Mouse (Mus musculus) lung, adult 2 months (tissue): Measurements from ENCODE around the gene Sp100. TPM values are rescaled to one million over a fixed set of nuclear protein-coding genes. Genes with fewer than 3 reads are reported as not detected.

ENCODE experiments used
- DNase-seq: peaks from one replicate; pipeline ENCODE4 v3.0.0; 2022
- H3K4me1 ChIP-seq: fragments of 200-500 bp; 2 replicates; pipeline ENCODE4 v1.6.1; 2011; ENCODE audit warnings: low read length; ENCODE audit not compliant: control insufficient read depth, insufficient read depth
- H3K4me3 ChIP-seq: fragments of 200-500 bp; replicated peaks from 2 replicates; pipeline ENCODE3; 2011; ENCODE audit warnings: low read depth, mild to moderate bottlenecking, control low read depth, low read length; ENCODE audit errors: extremely low read depth
- CTCF ChIP-seq: fragments of 200-500 bp; IDR thresholded peaks from 2 replicates; pipeline ENCODE4 v1.5.1; 2011; ENCODE audit warnings: mild to moderate bottlenecking, low read length, control low read depth; ENCODE audit not compliant: insufficient read depth
- POLR2A ChIP-seq: fragments of 200-500 bp; IDR thresholded peaks from 2 replicates; pipeline ENCODE4 v1.6.1; 2011; ENCODE audit warnings: low read depth, mild to moderate bottlenecking, control low read depth, low read length, borderline replicate concordance; ENCODE audit errors: extremely low read depth
- WGBS: fragments of 180-500 bp; shearing (Covaris S2); methylation state at CpG from one replicate; pipeline ENCODE4 v1.1.7; 2018; 5-methylcytosine and 5-hydroxymethylcytosine counted together
- polyA plus RNA-seq: library from polyadenylated mRNA; depleted of rRNA; stranded (reverse); fragments of >200 nt; gene quantifications from 2 replicates; pipeline ENCODE4 v1.2.3, GENCODE M21; 2012

Sp100 gene
- polyA plus RNA-seq, 1 experiment: 26.4 TPM

DNA sequence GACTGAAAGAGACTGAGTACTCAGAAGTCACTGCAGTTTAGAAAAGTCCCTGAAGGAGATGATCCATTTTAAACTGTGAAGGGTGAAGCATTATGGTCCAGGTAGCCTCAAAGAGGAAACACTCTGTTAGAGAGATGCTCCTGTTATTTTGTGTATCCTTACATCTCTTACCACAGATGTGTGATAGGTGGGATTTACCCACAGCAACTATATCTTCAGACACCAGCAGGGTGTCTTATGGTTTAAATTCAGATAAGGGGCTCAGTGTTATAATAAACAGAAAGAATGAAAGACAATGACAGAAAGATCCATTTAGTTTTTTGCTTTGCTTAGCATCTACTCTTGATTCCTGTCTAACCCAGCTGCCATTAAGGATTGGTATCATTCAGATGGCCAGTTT is 14.5 kb downstream of the Sp100 start:
- DNase-seq: no peak
- TF ChIP-seq POLR2A (no peak), CTCF (no peak)
- H3K4me3 ChIP-seq: no peak overlapping the region
- no peaks in the 10 kb centered on the region for H3K4me1 ChIP-seq

DNA sequence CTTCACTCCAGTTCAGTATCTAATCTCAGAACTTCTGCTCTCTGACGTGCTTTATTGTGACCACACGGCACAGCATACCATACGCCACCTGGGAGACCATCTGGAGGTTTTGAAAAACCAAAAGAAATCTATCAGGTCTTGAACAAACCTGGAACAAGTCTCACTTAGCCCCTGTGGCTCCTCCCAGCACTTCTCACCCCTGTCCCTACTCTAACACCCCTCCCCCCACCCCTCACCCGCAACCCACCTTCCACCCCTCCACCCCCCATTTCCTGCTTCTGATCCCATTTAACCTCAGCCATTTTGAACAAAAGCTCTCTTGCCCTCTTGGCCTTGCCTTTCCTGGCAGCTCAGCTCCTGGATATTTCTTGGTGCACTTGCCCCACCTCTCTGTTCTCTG is 30.4 kb downstream of the Sp100 start:
- DNase-seq: no peak
- TF ChIP-seq POLR2A: no peak
- TF ChIP-seq CTCF: no peak
- WGBS: 56% methylated on average over 4 of the region's 4 CpGs
- Histone ChIP-seq H3K4me1 (no peaks in the 10 kb centered on the region), H3K4me3 (no peak overlapping the region)

DNA sequence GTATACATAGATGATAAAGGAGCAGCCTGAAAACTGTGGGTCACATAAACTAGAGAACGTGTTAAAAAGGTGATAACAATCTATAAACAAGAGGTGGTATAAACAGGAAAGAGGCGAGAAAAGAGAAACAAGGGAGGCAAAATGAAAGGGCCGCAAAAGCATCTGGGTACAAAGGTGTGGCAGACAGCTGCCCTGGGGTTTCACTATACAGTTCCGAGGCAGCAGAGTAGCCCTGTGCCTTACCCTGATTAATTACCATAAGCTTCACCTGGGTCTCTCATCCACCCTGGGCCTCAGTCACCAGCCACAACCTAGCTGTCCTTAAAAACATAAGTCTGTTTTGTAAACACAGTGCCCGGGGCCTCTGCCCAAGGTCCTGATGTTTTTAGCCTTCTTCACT is 36.9 kb downstream of the Sp100 start:
- no peaks in the 10 kb centered on the region for H3K4me1 ChIP-seq
- no peak for DNase-seq
- WGBS: 50% methylated on average over 5 of the region's 5 CpGs
- no peak overlapping the region for H3K4me3 ChIP-seq
- no peak for TF ChIP-seq CTCF
- TF ChIP-seq POLR2A: no peak

DNA sequence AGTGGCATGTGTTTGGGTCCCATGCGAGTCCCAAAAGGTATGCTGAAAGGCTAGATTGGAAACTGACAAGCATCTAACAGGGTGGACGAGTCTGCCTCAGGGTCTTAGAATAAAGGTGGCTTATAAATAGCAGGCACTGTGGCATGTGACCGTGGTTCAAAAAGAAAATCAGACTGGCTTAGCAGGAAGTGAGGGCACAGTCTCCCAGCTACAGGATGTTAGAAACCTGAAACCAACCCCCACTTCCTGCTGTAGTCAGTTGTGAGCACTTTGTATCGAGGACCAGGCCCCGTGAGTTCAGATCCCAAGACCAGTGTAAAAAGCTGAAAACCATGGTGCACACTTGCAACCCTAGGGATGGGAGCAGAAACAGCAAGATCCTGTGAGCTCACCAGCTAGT is 37.6 kb downstream of the Sp100 start:
- TF ChIP-seq POLR2A (no peak), CTCF (no peak)
- H3K4me3 ChIP-seq: no peak overlapping the region
- no peak for DNase-seq
- no peaks in the 10 kb centered on the region for H3K4me1 ChIP-seq
- WGBS: 39% methylated on average over 5 of the region's 5 CpGs

DNA sequence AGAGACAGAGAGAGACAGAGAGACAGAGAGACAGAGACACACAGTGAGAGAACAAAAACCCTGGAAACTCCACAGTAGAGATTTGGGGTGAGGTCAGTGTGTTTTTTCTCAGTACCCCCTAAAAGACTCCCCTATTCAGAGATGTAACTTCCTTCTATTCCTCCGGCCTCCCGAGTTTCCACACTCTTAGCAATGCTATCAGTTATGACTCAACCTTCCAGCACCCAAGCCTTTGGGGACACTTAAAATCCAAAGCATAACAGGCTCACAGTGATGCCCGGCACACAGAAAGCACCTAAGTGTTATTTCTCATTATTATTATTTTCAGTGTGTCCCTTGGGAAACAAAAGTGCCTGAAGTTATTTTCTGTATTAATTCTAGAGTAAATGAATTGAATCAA is 40.8 kb downstream of the Sp100 start:
- WGBS: 74% methylated on average over 3 of the region's 3 CpGs
- TF ChIP-seq CTCF (no peak), POLR2A (no peak)

DNA sequence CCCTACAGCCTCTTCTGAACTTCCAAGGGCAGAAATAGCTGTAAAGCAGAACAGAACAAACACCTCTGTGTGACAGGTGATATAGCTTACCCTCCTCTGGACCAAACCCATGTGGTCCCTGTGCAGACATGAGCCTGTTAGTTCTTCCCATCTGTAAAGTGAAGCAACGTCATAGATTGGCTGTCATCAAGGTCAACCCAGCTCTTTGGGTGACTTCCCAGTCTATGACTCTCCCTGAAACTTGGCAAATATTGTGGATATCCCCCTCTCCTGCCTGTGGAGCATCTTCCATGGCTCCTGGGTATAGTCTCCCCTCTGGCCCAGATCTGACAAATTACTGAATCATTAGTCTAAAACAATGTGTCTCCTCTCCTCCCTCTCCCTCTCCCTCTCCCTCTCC is 42.5 kb downstream of the Sp100 start:
- H3K4me1 ChIP-seq: no peaks in the 10 kb centered on the region
- WGBS: 61% methylated on average over 1 of the region's 1 CpGs

More for the DNA sequence above, 40.8 kb downstream of the Sp100 start:
- no peak overlapping the region for H3K4me3 ChIP-seq
- no peak for DNase-seq
- no peaks in the 10 kb centered on the region for H3K4me1 ChIP-seq

DNA sequence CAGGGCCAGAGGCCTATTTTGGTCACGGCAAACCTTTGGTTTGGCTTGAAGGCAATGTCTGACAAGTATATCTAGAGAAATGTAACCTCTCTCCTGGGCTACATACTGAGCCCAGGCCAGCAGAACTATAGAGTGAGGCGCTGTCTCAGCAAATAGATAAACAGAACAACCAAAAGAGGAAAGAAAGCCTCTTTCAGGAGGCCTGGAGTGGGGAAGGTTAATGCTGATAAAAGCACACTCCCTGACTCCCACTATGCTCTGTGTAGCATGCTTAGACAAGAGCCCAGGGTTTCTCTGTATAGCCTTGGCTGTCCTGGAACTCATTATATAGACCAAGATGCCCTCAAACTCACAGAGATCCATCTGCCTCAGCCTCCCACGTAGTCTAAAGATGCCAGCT is 43.5 kb downstream of the Sp100 start:
- TF ChIP-seq POLR2A (no peak), CTCF (no peak)

More for the DNA sequence above, 42.5 kb downstream of the Sp100 start:
- H3K4me3 ChIP-seq: no peak overlapping the region
- TF ChIP-seq CTCF: no peak
- TF ChIP-seq POLR2A: no peak
- no peak for DNase-seq

DNA sequence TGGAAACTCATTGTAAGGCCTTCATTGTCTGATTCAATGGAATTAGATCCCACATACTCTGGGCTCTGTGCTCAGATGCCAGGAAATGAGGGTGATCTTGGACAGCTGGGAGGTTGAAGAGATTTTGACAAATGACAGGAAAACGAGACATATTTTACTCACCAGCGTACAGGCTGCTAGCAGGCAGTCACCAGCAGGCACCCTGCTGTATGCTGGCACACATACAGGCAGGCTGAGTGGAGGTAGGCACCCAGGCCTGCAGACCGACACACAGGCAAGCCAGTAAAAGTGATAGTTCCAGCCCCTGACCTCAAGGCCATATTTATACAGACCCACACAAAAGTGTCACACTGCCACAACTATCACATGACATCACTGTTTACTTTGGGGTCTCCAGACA is 45.9 kb downstream of the Sp100 start:
- Histone ChIP-seq H3K4me1 (no peaks in the 10 kb centered on the region), H3K4me3 (no peak overlapping the region)
- WGBS: 65% methylated on average over 3 of the region's 3 CpGs
- TF ChIP-seq POLR2A (no peak), CTCF (no peak)
- no peak for DNase-seq

More for the DNA sequence above, 43.5 kb downstream of the Sp100 start:
- no peak overlapping the region for H3K4me3 ChIP-seq
- no peaks in the 10 kb centered on the region for H3K4me1 ChIP-seq
- 69% methylated on average over 3 of the region's 3 CpGs for WGBS
- no peak for DNase-seq

DNA sequence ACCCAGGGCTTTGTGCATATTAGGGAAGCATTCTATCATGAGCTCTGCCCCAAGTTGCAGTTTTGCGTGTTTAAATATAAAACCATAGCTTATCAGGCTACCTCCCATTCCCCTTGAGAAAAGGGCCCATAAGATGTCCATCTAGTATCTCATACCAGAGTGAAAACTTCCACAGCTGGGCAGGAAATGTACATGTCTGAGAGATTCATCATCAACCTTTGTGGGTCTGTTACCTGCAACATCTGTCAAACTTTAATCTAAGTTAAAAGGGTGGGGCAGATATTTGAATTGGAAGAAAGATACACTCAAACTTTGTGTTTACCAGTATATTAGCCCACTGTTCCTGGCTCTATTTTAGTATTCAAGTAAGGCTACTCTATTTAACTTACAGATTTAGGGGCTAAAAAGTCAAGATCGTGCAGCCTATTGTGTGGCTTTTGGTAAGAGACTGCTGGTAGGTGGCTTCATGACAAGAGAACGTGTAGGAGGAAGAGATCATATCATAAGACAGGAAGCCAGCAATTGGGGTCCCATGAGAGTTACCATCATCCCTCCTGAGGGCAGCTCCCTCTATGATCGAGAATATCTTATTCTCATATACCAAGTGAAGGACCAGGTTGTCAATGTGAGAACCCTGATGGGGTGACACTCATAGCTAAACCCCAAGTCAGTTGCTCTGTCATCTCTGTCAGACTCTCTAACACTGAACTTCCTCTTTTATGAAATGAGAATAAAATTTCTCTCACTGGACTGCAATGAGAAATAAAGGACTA is 48.1 kb downstream of the Sp100 start:
- no peak for TF ChIP-seq POLR2A
- no peak for TF ChIP-seq CTCF
- H3K4me1 ChIP-seq: no peaks in the 10 kb centered on the region
- no peak overlapping the region for H3K4me3 ChIP-seq
- WGBS: 63% methylated on average over 4 of the region's 4 CpGs
- no peak for DNase-seq

DNA sequence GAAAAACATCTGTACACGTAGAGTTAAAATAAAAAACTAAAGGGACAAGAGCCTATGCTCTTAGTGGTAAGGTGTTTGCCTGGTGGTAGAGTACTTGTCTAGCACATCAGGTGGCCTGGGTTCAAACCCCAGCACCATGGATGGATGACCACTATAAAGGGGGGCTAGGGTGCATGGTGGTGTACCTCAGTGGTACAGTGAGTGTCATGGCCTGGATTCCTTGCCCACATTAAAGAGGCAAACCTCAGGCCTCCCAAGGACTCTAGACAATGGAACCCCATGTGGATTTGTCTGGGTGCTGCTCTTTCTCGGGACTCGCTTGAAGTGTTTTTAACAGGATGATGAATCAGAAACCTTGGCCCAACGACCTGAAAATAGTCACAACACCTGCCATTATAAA is 52.7 kb downstream of the Sp100 start:
- 72% methylated on average over 4 of the region's 4 CpGs for WGBS
- Histone ChIP-seq H3K4me3 (no peak overlapping the region), H3K4me1 (no peaks in the 10 kb centered on the region; the same call in 1 of the 2 replicates)
- DNase-seq: no peak
- TF ChIP-seq CTCF: no peak
- no peak for TF ChIP-seq POLR2A
